Mouse (Mus musculus) neural tube, embryonic 15.5 days (tissue): Measurements from ENCODE around the gene Pim2. TPM values are rescaled to one million over a fixed set of nuclear protein-coding genes. Genes with fewer than 3 reads are reported as not detected.
A peak's percentile ranks its signal among the peaks of the same experiment; 100 is the strongest.
"Not testable (repeated sequence)": the region's sequence is repeated elsewhere in the genome, so short reads cannot be mapped to it uniquely, and the experiment has no call there.

ENCODE experiments used
- ATAC-seq: fragments of 200-750 bp; cut with Nextera tagmentation; 2 replicates; pipeline ENCODE4 v1.8.0; 2017; ENCODE audit warnings: mild to moderate bottlenecking, moderate TSS enrichment, moderate library complexity; ENCODE audit not compliant: low FRiP score
- H3K27ac ChIP-seq: fragments of 300-500 bp; sonication (generic); replicated peaks from 2 replicates; pipeline ENCODE4 v1.5.1; 2015; ENCODE audit warnings: mild to moderate bottlenecking, inconsistent platforms
- H3K27me3 ChIP-seq: fragments of 300-500 bp; sonication (generic); replicated peaks from 2 replicates; pipeline ENCODE4 v1.6.1; 2015; ENCODE audit warnings: inconsistent platforms
- H3K36me3 ChIP-seq: fragments of 300-500 bp; sonication (generic); 2 replicates; pipeline ENCODE4 v1.6.1; 2015; ENCODE audit warnings: inconsistent platforms
- H3K4me1 ChIP-seq: fragments of 300-500 bp; sonication (generic); 2 replicates; pipeline ENCODE4 v1.6.1; 2015; ENCODE audit warnings: inconsistent platforms
- H3K4me2 ChIP-seq: fragments of 300-500 bp; sonication (generic); 2 replicates; pipeline ENCODE4 v1.6.1; 2015; ENCODE audit warnings: inconsistent platforms, mild to moderate bottlenecking, moderate library complexity
- H3K4me3 ChIP-seq: fragments of 300-500 bp; sonication (generic); replicated peaks from 2 replicates; pipeline ENCODE4 v1.5.1; 2015; ENCODE audit warnings: mild to moderate bottlenecking, inconsistent platforms
- H3K9ac ChIP-seq: fragments of 300-500 bp; sonication (generic); replicated peaks from 2 replicates; pipeline ENCODE4 v1.6.1; 2015; ENCODE audit warnings: mild to moderate bottlenecking, inconsistent platforms
- H3K9me3 ChIP-seq: fragments of 300-500 bp; sonication (generic); replicated peaks from 2 replicates; pipeline ENCODE4 v1.6.1; 2016; ENCODE audit warnings: inconsistent platforms
- WGBS: fragments of 180-500 bp; shearing (Covaris S2); methylation state at CpG from one replicate; pipeline ENCODE4 v1.1.7; 2015; ENCODE audit warnings: mixed read lengths; 5-methylcytosine and 5-hydroxymethylcytosine counted together
- polyA plus RNA-seq: library from polyadenylated mRNA; unstranded; fragments of >200 nt; fragmentation: Nextera tagmentation; extraction: Ambion mirVana; gene quantifications from 2 replicates; pipeline ENCODE4 v1.2.1, GENCODE M21; 2015

Pim2 gene
- polyA plus RNA-seq, 1 experiment from 2014 or later, result 26.8 TPM

DNA sequence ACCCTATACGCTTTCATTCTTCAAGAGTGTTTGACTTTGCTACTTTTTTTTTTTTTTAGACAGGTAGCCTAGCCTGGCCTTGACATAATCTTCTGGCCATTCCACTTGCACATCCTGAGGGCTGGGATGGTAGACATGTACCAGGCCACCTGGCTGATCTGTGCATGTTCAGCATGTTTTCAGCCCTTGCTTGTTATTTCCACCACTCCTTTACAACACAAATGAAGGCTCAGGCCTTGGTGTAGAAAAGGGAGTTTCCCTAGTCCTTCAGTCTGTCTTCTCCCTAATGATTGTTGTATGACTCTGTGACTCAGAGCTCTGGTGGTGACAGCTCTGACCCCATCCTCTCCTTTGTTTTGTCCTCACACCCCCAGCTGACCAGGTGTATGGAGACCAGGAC is 10.9 kb upstream of the Pim2 start:
- Histone ChIP-seq H3K4me1 (no peaks in the 10 kb centered on the region), H3K9ac (no peak overlapping the region), H3K27me3 (no peaks in the 10 kb centered on the region), H3K36me3 (0 out of 2 replicates have a peak, but pooled peaks cover 7% of the 10 kb centered on the region), H3K4me3 (no peak overlapping the region), H3K27ac (no peak overlapping the region), H3K4me2 (no peak overlapping the region), H3K9me3 (no peaks in the 10 kb centered on the region)
- WGBS, result 90% methylated on average over 1 of the region's 1 CpGs
- no peak for ATAC-seq

DNA sequence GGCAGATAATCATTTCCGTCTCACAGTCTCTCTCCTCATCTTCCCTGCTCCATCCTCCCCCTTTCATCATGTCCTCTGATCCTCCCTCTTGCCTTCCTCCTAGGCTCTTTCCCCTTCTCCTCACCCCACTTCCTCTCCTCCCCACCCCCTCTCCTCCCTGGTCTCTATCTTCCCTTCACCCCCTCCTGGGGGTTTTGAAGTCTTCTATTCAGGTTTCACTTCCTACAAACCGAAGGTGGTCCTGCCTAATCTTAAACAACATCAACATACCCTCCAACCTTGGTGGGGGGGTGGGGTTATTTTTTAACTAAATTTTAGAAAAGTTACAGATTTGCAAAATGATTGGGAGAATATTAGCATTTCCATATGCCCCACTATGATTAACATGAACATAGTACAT is 9.6 kb upstream of the Pim2 start:
- Histone ChIP-seq H3K27ac (no peak overlapping the region), H3K27me3 (no peaks in the 10 kb centered on the region), H3K9me3 (no peaks in the 10 kb centered on the region), H3K4me3 (no peak overlapping the region), H3K4me2 (no peak overlapping the region), H3K9ac (no peak overlapping the region), H3K4me1 (no peaks in the 10 kb centered on the region), H3K36me3 (peaks cover 10% of the 10 kb centered on the region; the same call in 1 of the 2 replicates)
- no peak for ATAC-seq
- 52% methylated on average over 2 of the region's 2 CpGs for WGBS

DNA sequence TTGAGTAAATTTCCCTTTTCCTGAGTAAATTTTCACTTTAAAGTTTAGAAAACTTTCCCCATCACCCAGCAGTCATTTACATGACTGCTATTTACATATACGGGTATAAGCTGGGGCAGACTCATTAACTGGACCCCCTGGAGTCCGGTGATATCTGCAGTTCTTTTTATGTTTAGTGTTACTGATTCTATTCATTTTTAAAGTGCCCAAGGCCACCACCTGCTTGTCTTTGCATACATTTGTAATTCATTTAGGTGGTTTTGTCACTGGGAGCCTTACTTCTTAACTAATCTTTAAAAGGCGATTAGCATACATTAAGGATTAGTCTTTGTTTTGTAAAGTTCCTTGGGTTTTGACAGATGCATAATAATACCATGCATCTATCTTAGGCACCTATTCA is 8.2 kb upstream of the Pim2 start:
- no peak overlapping the region for H3K4me2 ChIP-seq
- H3K4me1 ChIP-seq, result no peaks in the 10 kb centered on the region
- H3K27me3 ChIP-seq, result no peaks in the 10 kb centered on the region
- H3K9ac ChIP-seq, result no peak overlapping the region
- H3K36me3 ChIP-seq, result peaks cover 13% of the 10 kb centered on the region; the same call in 1 of the 2 replicates
- no peak overlapping the region for H3K27ac ChIP-seq
- 40% methylated on average over 3 of the region's 3 CpGs for WGBS
- ATAC-seq, result no peak
- H3K9me3 ChIP-seq, result no peaks in the 10 kb centered on the region
- H3K4me3 ChIP-seq, result no peak overlapping the region

DNA sequence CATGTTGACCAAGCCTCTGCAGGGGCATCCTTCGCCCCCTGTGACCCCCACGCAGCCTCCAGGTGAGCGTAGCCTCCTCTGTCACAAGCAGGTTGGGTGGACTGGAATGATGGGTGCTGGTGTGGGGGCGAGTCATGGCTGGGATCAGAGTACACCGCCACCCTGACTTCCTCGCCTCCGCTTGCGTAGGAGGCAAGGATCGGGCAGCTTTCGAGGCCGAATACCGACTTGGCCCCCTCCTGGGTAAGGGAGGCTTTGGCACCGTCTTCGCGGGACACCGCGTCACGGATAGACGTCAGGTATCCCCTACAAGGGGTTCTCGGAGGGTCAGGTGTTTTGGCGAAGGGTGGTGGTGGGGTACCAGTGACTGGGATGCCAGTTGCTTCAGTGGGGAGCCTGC is 433 bp downstream of the Pim2 start:
- Histone ChIP-seq H3K4me1 (peaks cover 9% of the 10 kb centered on the region; the same call in 1 of the 2 replicates), H3K9me3 (no peaks in the 10 kb centered on the region), H3K27ac (peak overlapping the region; percentile 71), H3K4me2 (peak overlapping the region; percentile 70), H3K36me3 (peaks cover 3% of the 10 kb centered on the region; the same call in 1 of the 2 replicates), H3K4me3 (peak overlapping the region; percentile 53), H3K9ac (peak overlapping the region; percentile 50), H3K27me3 (no peaks in the 10 kb centered on the region)
- peak; percentile 43 for ATAC-seq
- 21% methylated on average over 21 of the region's 21 CpGs for WGBS

DNA sequence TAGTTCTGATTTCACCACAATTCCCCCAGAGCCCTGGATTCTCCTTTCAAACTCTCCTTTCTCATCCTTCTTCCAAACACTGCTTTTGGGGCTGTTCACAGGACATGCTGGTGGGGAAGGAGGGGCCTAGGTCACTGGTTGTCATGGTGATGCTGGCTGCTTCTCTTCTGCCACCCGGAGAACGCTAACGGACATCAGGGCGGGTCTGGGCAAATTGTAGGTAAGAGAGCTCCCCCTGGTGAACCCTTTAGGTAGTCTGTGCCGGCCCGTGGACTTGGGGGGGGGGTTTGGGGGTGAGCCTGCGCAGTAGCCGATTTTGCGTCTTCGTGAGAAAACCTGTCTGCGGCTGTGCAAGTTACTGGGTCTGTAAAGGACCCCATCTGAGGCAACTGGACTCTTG is 1.8 kb downstream of the Pim2 start:
- peak; percentile 37; the same call in 1 of the 2 replicates for ATAC-seq
- Histone ChIP-seq H3K27ac (no peak overlapping the region), H3K27me3 (no peaks in the 10 kb centered on the region), H3K4me2 (peak overlapping the region; percentile 70), H3K4me3 (peak overlapping the region; percentile 53), H3K9ac (no peak overlapping the region), H3K9me3 (no peaks in the 10 kb centered on the region), H3K4me1 (peaks cover 11% of the 10 kb centered on the region), H3K36me3 (no peaks in the 10 kb centered on the region)
- 26% methylated on average over 11 of the region's 11 CpGs for WGBS

DNA sequence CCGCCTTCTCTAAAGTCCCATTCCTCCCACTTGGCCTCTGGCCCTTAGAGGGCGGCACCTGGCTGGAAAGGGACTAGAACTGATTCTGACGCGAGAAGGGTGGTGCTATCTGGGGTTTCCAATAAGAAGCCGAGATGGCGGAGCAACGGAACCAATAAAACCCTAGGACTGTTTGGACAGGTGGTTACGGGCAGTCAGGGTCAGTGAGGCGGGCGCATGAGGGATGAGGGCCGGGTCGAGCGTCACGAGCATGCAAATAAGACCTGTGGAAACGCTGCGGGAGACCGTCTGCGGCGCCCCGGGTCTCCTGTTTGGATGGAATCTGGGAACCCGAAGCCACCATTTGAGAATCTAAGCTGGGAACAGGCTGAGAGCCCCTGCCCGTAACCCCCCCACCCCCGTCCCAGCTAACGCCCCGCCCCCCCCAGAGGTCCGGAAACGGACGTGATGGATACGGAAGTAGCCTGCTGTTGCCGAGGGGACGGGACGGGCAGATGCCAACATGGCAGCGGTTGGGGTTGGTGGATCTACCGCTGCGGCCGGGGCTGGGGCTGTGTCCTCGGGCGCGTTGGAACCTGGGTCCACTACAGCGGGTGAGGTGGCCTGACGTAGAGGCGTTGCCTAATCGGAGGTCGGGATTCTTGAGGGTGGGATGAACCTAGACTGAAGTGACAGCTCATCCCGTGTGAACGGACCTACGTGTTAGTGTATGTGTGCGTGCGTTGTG is 5.9 kb downstream of the Pim2 start, which contains the start of gene Slc35a2:
Slc35a2 (plus strand) TSS at position 188 of the 727 bp plus-strand sequence.
- ATAC-seq, result peak; percentile 90
- Histone ChIP-seq H3K36me3 (peaks cover 8% of the 10 kb centered on the region; the same call in 1 of the 2 replicates), H3K27ac (peak within 1 kb of the TSS; percentile 88), H3K9ac (peak within 1 kb of the TSS; percentile 47), H3K4me1 (peaks cover 16% of the 10 kb centered on the region), H3K27me3 (no peaks in the 10 kb centered on the region), H3K9me3 (no peaks in the 10 kb centered on the region), H3K4me3 (peak within 1 kb of the TSS; percentile 56), H3K4me2 (peak within 1 kb of the TSS; percentile 59)
- 16% methylated on average over 49 of the region's 49 CpGs for WGBS

DNA sequence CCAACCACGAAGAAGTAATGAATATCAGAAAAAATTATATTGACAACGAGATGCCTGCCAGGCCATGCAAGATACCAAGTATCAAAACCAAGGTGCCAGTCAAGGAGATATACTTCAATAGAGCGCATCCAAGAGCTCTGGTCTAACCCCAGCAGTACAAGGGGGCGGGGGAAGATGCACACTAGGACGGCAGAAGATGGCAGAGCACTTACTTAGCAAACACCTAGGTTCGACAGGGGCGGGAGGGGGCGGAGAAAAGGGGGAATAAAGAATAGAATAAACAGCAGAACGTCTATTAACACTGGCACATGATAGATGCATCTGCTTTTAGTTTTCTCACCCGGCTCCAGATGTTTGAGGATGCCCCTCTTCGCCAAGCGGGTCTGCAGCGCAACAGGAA is 20.1 kb downstream of the Pim2 start:
- H3K9ac ChIP-seq, result peak overlapping the region; percentile 47
- peak overlapping the region; percentile 58 for H3K4me2 ChIP-seq
- peaks cover 16% of the 10 kb centered on the region for H3K4me1 ChIP-seq
- H3K36me3 ChIP-seq, result peaks cover 17% of the 10 kb centered on the region
- 25% methylated on average over 13 of the region's 13 CpGs for WGBS
- H3K27ac ChIP-seq, result peak overlapping the region; percentile 90
- no peak for ATAC-seq
- peak overlapping the region; percentile 54 for H3K4me3 ChIP-seq
- no peaks in the 10 kb centered on the region for H3K27me3 ChIP-seq
- H3K9me3 ChIP-seq, result no peaks in the 10 kb centered on the region

DNA sequence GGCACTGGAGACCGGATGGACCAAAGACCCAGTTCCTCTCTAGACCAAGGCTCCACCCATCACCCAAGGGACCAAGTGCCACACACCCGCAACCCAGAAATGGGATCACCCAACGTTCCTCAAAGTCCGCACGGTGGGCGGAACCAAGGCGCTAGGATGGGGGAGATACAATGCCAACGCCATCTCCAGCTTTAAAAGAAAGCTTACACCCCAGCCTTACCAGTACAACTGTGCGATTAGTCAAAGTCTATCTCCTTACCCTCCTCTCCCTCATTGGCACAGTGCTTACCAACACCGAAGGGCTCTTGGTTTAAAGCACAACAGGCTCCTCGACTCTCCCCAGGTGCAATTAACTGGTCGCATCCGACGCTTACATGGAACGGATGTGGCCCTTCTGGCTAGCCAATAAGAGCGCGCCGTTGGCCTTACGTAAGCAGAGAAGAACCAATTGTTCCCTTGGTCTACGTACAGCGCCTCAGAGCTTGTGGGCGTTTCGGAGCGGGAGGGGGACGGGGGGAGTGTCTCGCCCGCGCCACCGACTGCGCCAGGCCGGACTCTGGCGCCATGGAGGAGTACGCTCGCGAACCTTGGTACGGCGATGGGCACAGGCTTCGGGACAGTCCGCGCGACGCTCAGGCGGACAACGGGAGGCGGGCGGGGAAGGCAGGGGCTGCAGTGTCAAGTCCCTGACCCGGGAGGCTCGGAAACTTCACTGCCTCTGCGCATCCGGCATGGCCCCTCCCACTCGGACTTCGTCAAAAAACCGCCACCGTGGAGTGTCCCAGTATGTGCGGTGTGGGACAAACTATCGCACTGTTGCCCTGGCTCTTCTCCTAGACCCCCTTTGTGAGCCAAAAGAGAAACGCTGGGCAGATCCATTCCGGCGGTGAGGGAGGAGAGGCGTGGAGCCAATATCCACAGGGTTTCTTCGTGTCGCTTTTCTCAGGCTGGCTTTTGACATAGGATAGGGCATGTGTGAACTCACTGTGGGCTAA is 21.1 kb downstream of the Pim2 start, which contains the start of the genes Pqbp1 and Timm17b:
Pqbp1 (minus strand) TSS at position 390 of the 995 bp plus-strand sequence.
Timm17b (plus strand) TSS at position 478 of the 995 bp plus-strand sequence.
- Histone ChIP-seq H3K4me2 (peak within 1 kb of the TSS; percentile 58), H3K9ac (peak within 1 kb of the TSS; percentile 58), H3K27ac (peak within 1 kb of the TSS; percentile 90), H3K4me1 (peaks cover 16% of the 10 kb centered on the region), H3K9me3 (no peaks in the 10 kb centered on the region), H3K36me3 (peaks cover 15% of the 10 kb centered on the region), H3K4me3 (peak within 1 kb of the TSS; percentile 54), H3K27me3 (no peaks in the 10 kb centered on the region)
- peak; percentile 98 for ATAC-seq
- WGBS, result 19% methylated on average over 62 of the region's 62 CpGs

DNA sequence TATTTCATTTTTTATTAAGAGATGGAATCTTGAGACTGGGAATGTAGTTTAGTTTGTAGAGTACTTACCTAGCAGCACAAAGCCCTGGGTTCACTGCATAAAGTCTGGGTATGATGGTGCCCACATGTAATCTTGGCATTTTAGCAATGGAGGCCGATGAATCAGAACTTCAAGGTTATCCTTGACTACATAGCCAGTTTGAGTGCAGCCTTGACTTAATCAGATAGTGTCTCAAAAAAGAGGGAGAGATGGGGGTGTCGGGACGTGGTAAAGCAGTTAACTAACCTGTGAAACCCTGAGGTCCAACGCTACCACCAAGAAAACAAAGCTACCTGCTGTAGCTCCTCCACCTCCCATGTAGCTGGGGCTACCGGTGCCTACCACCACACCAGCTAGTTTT is 26.4 kb downstream of the Pim2 start:
- ATAC-seq, result no peak

DNA sequence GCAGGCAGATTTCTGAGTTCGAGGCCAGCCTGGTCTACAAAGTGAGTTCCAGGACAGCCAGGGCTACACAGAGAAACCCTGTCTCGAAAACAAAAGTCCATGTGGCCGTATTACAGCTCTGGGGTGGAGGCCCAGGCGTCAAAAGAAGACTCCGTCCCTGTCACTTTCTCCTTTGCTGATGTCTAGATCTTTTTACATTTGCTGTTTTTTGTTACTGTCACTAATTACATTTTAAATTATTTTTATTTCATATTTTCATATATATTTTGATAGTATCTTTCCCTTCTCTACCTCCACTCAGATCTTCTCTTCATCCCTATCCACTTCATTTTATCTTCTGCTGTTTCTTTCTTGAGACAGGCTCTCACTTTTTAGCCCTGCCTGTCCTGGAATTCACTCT is 29.7 kb downstream of the Pim2 start, which contains the start of gene Gm10491:
Gm10491 (minus strand) TSS at position 101 of the 400 bp plus-strand sequence.
- no peak within 1 kb of the TSS for H3K27ac ChIP-seq
- H3K9me3 ChIP-seq, result no peaks in the 10 kb centered on the region
- no peak for ATAC-seq
- H3K9ac ChIP-seq, result no peak within 1 kb of the TSS
- no peaks in the 10 kb centered on the region for H3K4me1 ChIP-seq
- H3K36me3 ChIP-seq, result peaks cover 8% of the 10 kb centered on the region; the same call in 1 of the 2 replicates
- WGBS, result 80% methylated on average over 5 of the region's 5 CpGs
- no peak within 1 kb of the TSS for H3K4me2 ChIP-seq
- no peaks in the 10 kb centered on the region for H3K27me3 ChIP-seq
- H3K4me3 ChIP-seq, result no peak within 1 kb of the TSS

More for the DNA sequence above, 26.4 kb downstream of the Pim2 start:
- peaks cover 7% of the 10 kb centered on the region; the same call in 1 of the 2 replicates for H3K4me1 ChIP-seq
- H3K27me3 ChIP-seq, result no peaks in the 10 kb centered on the region
- no peak overlapping the region for H3K4me3 ChIP-seq
- no peak overlapping the region for H3K9ac ChIP-seq
- 98% methylated on average over 5 of the region's 5 CpGs for WGBS
- H3K4me2 ChIP-seq, result no peak overlapping the region
- H3K27ac ChIP-seq, result no peak overlapping the region
- peaks cover 8% of the 10 kb centered on the region; the same call in 1 of the 2 replicates for H3K36me3 ChIP-seq
- H3K9me3 ChIP-seq, result no peaks in the 10 kb centered on the region

DNA sequence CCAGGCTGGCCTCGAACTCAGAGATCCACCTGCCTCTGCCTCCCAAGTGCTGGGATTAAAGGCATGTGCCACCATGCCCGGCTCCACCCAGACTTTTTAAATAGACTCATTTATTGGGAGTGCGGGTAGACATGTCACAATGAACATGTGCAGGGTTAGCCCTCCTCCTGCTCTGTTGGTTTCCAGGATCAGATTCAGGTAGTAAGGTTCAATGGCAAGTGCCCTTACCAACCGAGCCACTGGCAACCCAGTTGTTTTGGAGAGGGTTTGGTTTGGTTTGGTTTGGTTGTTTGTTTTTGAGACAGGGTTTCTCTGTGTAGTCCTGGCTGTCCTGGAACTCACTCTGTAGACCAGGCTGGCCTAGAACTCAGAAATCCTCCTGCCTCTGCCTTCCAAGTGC is 31.2 kb downstream of the Pim2 start, which contains the start of gene Gm10490:
Gm10490 (plus strand) TSS at position 301 of the 400 bp plus-strand sequence.
- H3K4me2 ChIP-seq, H3K4me1 ChIP-seq, H3K4me3 ChIP-seq, H3K36me3 ChIP-seq, H3K9ac ChIP-seq, H3K9me3 ChIP-seq, H3K27ac ChIP-seq, ATAC-seq, H3K27me3 ChIP-seq: not testable (repeated sequence)
- WGBS, result 90% methylated on average over 4 of the region's 4 CpGs
